Mouse (Mus musculus) CH12.LX (cell line): ENCODE measurements at regions not wholly inside any gene's neighbourhood (a gene's known extent, or its start where the extent isn't known, plus 50 kb on each side); places are given as distances from the start of the nearest gene placed in this dataset.

ENCODE experiments used
- DNase-seq: peaks from one replicate; pipeline ENCODE4 v3.0.0-alpha.2; 2013; ENCODE audit errors: extremely low read depth
- H3K27ac ChIP-seq: 2 replicates; pipeline ENCODE4 v1.5.1; 2012; ENCODE audit warnings: low read depth, mild to moderate bottlenecking, control low read depth, moderate library complexity; ENCODE audit not compliant: insufficient read depth
- H3K27me3 ChIP-seq: replicated peaks from 2 replicates; pipeline ENCODE3; 2012; ENCODE audit warnings: inconsistent platforms
- H3K36me3 ChIP-seq, 2 experiments: replicated peaks in 1 of 2; 2 replicates each; pipeline versions ENCODE3 to v1.6.1; 2012; ENCODE audit warnings: inconsistent platforms in 1 of 2, low read length in 1 of 2, mild to moderate bottlenecking in 1 of 2, mixed read lengths in 1 of 2, moderate library complexity in 1 of 2; ENCODE audit not compliant: control insufficient read depth in 1 of 2, insufficient read depth in 1 of 2
- H3K4me1 ChIP-seq, 2 experiments: 2 replicates each; pipeline ENCODE4 v1.6.1; 2012; ENCODE audit warnings: inconsistent platforms in 1 of 2, moderate library complexity in 1 of 2; ENCODE audit not compliant: insufficient read depth in 2 of 2, control insufficient read depth in 1 of 2
- H3K4me2 ChIP-seq: 2 replicates; pipeline ENCODE4 v1.6.1; 2012; ENCODE audit warnings: low read depth, mild to moderate bottlenecking, control low read depth; ENCODE audit not compliant: poor library complexity, insufficient read depth, severe bottlenecking
- H3K4me3 ChIP-seq, 3 experiments: fragments of 150-350 bp in 1 of 3; sonication (generic) in 1 of 3; replicated peaks in 1 of 3; 2 replicates each; pipeline versions ENCODE3 to v1.5.1; 2011 to 2012; ENCODE audit warnings: low read depth in 2 of 3, low read length in 2 of 3, mild to moderate bottlenecking in 2 of 3, moderate library complexity in 2 of 3, control low read depth in 1 of 3, improper control_type of control experiment in 1 of 3, inconsistent platforms in 1 of 3, mixed read lengths in 1 of 3; ENCODE audit not compliant: poor library complexity in 1 of 3
- H3K79me2 ChIP-seq: replicated peaks from 2 replicates; pipeline ENCODE4 v1.6.1; 2012; ENCODE audit warnings: mild to moderate bottlenecking, moderate library complexity; ENCODE audit not compliant: control insufficient read depth, poor library complexity, insufficient read depth, severe bottlenecking; ENCODE audit errors: extremely low read depth
- H3K9ac ChIP-seq: 2 replicates; pipeline ENCODE4 v1.6.1; 2012; ENCODE audit warnings: low read depth, mild to moderate bottlenecking, control low read depth, moderate library complexity; ENCODE audit not compliant: insufficient read depth
- H3K9me3 ChIP-seq: replicated peaks from 2 replicates; pipeline ENCODE3; 2012; ENCODE audit warnings: low read length, inconsistent platforms, mixed read lengths
- CHD2 ChIP-seq: IDR thresholded peaks from 2 replicates; pipeline ENCODE4 v1.6.1; 2011; ENCODE audit warnings: low read length, improper control_type of control experiment
- CTCF ChIP-seq, 2 experiments: IDR thresholded peaks in 1 of 2; conservative IDR thresholded peaks in 1 of 2; 2 replicates each; pipeline ENCODE4 v1.5.1; 2011 to 2012; ENCODE audit warnings: low read depth in 2 of 2, low read length in 2 of 2, improper control_type of control experiment in 1 of 2, inconsistent platforms in 1 of 2, mild to moderate bottlenecking in 1 of 2, moderate library complexity in 1 of 2
- E2F4 ChIP-seq: IDR thresholded peaks from 2 replicates; pipeline ENCODE4 v1.6.1; 2011; ENCODE audit warnings: low read depth, low read length, improper control_type of control experiment; ENCODE audit not compliant: insufficient replicate concordance
- EP300 ChIP-seq: IDR thresholded peaks from 2 replicates; pipeline ENCODE4 v1.6.1; 2011; ENCODE audit warnings: low read length, improper control_type of control experiment
- GABPA ChIP-seq: IDR thresholded peaks from 2 replicates; pipeline ENCODE4 v1.6.1; 2012; ENCODE audit warnings: low read depth, low read length, improper control_type of control experiment, inconsistent platforms; ENCODE audit not compliant: insufficient replicate concordance
- HCFC1 ChIP-seq: IDR thresholded peaks from 2 replicates; pipeline ENCODE4 v1.6.1; 2012; ENCODE audit warnings: low read depth, mild to moderate bottlenecking, inconsistent platforms, low read length, improper control_type of control experiment
- IRF4 ChIP-seq: IDR thresholded peaks from 2 replicates; pipeline ENCODE4 v1.6.1; 2014; ENCODE audit warnings: low read depth, mild to moderate bottlenecking, inconsistent platforms, low read length, improper control_type of control experiment
- JUND ChIP-seq: conservative IDR thresholded peaks from 2 replicates; pipeline ENCODE4 v1.6.1; 2011; ENCODE audit warnings: low read depth, low read length, improper control_type of control experiment
- MAZ ChIP-seq: IDR thresholded peaks from 2 replicates; pipeline ENCODE4 v1.6.1; 2012; ENCODE audit warnings: low read depth, mild to moderate bottlenecking, inconsistent platforms, low read length, improper control_type of control experiment, moderate library complexity
- MEF2A ChIP-seq: IDR thresholded peaks from 2 replicates; pipeline ENCODE4 v1.6.1; 2014; ENCODE audit warnings: low read depth, mild to moderate bottlenecking, inconsistent platforms, low read length, improper control_type of control experiment, borderline replicate concordance
- MXI1 ChIP-seq: IDR thresholded peaks from 2 replicates; pipeline ENCODE4 v1.6.1; 2011; ENCODE audit warnings: mild to moderate bottlenecking, low read depth, low read length, improper control_type of control experiment
- MYC ChIP-seq: IDR thresholded peaks from 2 replicates; pipeline ENCODE4 v1.6.1; 2011; ENCODE audit warnings: low read depth, mild to moderate bottlenecking, improper control_type of control experiment, low read length
- NELFE ChIP-seq: IDR thresholded peaks from 2 replicates; pipeline ENCODE4 v1.6.1; 2011; ENCODE audit warnings: low read depth, low read length, improper control_type of control experiment
- PAX5 ChIP-seq: IDR thresholded peaks from 2 replicates; pipeline ENCODE4 v1.6.1; 2012; ENCODE audit warnings: low read length, inconsistent platforms, mixed read lengths
- RCOR1 ChIP-seq: conservative IDR thresholded peaks from 2 replicates; pipeline ENCODE4 v1.6.1; 2012; ENCODE audit warnings: low read depth, mild to moderate bottlenecking, inconsistent platforms, low read length, improper control_type of control experiment
- SIN3A ChIP-seq: IDR thresholded peaks from 2 replicates; pipeline ENCODE4 v1.6.1; 2012; ENCODE audit warnings: low read length, improper control_type of control experiment, inconsistent platforms
- SMC3 ChIP-seq: IDR thresholded peaks from 2 replicates; pipeline ENCODE4 v1.6.1; 2011; ENCODE audit warnings: low read depth, low read length, improper control_type of control experiment
- UBTF ChIP-seq: IDR thresholded peaks from 2 replicates; pipeline ENCODE4 v1.6.1; 2012; ENCODE audit warnings: low read depth, mild to moderate bottlenecking, inconsistent platforms, low read length, improper control_type of control experiment, moderate library complexity
- USF1 ChIP-seq: IDR thresholded peaks from 2 replicates; pipeline ENCODE4 v1.6.1; 2014; ENCODE audit warnings: low read depth, mild to moderate bottlenecking, inconsistent platforms, low read length, improper control_type of control experiment
- ZC3H11A ChIP-seq: IDR thresholded peaks from 2 replicates; pipeline ENCODE4 v1.6.1; 2012; ENCODE audit warnings: low read depth, mild to moderate bottlenecking, inconsistent platforms, low read length, improper control_type of control experiment
- ZMIZ1 ChIP-seq: IDR thresholded peaks from 2 replicates; pipeline ENCODE4 v1.6.1; 2012; ENCODE audit warnings: low read depth, mild to moderate bottlenecking, inconsistent platforms, low read length, improper control_type of control experiment
- dilution Hi-C: fragments of 300-500 bp; cut with MboI; formaldehyde crosslinking; loops from 2 replicates; pipeline ENCODE4 v1.14.3; 2020; ENCODE audit warnings: low sequenced_read_pairs; ENCODE audit not compliant: extremely low pct_unique_long_range_greater_than_20kb, extremely low pct_ligation_motif_present
- in situ Hi-C: fragments of 300-500 bp; cut with MboI; formaldehyde crosslinking; loops from 3 replicates; pipeline ENCODE4 v1.14.3; 2019; ENCODE audit warnings: low sequenced_read_pairs, low pct_ligation_motif_present, low pct_unique_long_range_greater_than_20kb, mixed read lengths

GRCm38 (mm10) chr8:92113901-92114300 is 243.5 kb upstream of the Irx5 start:
- Histone ChIP-seq H3K27me3 (no peaks in the 10 kb centered on the region), H3K27ac (no peak overlapping the region), H3K9ac (no peak overlapping the region), H3K4me2 (no peak overlapping the region), H3K36me3 (no peaks in the 10 kb centered on the region), H3K9me3 (peaks cover 40% of the 10 kb centered on the region), H3K4me3 (no peak overlapping the region), H3K79me2 (no peaks in the 10 kb centered on the region), H3K4me1 (no peaks in the 10 kb centered on the region)
- in situ Hi-C loops: no loop called here
- dilution Hi-C loops: no loop called here
- TF ChIP-seq MEF2A: no peak
- no peak for TF ChIP-seq MAZ
- TF ChIP-seq SIN3A: no peak
- no peak for TF ChIP-seq USF1
- TF ChIP-seq JUND: no peak
- no peak for TF ChIP-seq NELFE
- no peak for TF ChIP-seq IRF4
- no peak for TF ChIP-seq RCOR1
- no peak for TF ChIP-seq GABPA
- TF ChIP-seq CTCF (conservative IDR thresholded peaks at IDR 0.05 in 1 of 2, IDR thresholded peaks at IDR 0.05 in 1 of 2; ENCODE audit: low read depth in 2 of 2, low read length in 2 of 2): no peak
- no peak for TF ChIP-seq ZC3H11A
- TF ChIP-seq ZMIZ1: no peak
- no peak for TF ChIP-seq MXI1
- TF ChIP-seq PAX5: no peak
- TF ChIP-seq EP300: no peak
- TF ChIP-seq MYC: no peak
- TF ChIP-seq HCFC1: no peak
- no peak for TF ChIP-seq UBTF
- no peak for DNase-seq

- no peaks in the 10 kb centered on the region for H3K36me3 ChIP-seq
- DNase-seq: no peak
- H3K79me2 ChIP-seq: no peaks in the 10 kb centered on the region
- in situ Hi-C loops (no loop called here), dilution Hi-C loops (no loop called here)
- no peak overlapping the region for H3K27ac ChIP-seq
- H3K9me3 ChIP-seq: peaks cover 36% of the 10 kb centered on the region
- H3K27me3 ChIP-seq: no peaks in the 10 kb centered on the region
- no peak overlapping the region for H3K4me3 ChIP-seq
- H3K4me1 ChIP-seq: no peaks in the 10 kb centered on the region
- H3K9ac ChIP-seq: no peak overlapping the region
- no peak overlapping the region for H3K4me2 ChIP-seq
- TF ChIP-seq E2F4 (no peak), HCFC1 (no peak), CHD2 (no peak), EP300 (no peak), MAZ (no peak), ZMIZ1 (no peak), SMC3 (no peak), NELFE (no peak)
Observed at GRCm38 (mm10) chr8:92113386-92113785, 244.0 kb upstream of the Irx5 start.
